Comparison of ENCODE assay signal across 16 mouse cellular contexts in the genomic region with DNA sequence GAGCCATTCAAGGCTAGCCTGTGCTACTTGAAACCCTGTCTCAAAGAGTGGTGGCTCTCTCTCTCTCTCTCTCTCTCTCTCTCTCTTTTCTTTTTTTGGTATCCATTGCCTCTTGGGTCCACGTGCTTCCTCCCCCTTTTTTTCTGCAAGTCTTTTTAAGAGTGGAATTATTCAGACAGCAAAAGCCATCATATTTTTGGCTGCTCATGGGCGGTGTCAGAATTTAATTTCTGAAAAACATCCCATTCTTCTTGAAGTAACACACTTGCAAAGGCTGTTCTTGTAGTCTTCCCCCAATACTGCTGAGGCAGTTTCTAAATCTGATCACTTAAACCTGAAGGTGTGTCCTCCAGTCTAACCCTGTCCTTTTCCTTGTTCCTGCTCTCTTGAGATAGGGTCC. TPM values are rescaled to one million over a fixed set of nuclear protein-coding genes. Genes with fewer than 3 reads are reported as not detected.
"Had no signal": no experiment of that assay in that cellular context is flagged by ENCODE, and none has a peak within 500 bp of the region (broad histone marks: within the 10 kb centered on the region; RNA-seq: fewer than 3 reads in every experiment).

No protein-coding gene starts in this region.

- H3K4me2 ChIP-seq: intestine, embryonic 15.5 days; limb, embryonic 15.5 days; liver, embryonic 12.5 days; lung, embryonic 14.5 days; midbrain, embryonic 12.5 days; neural tube, embryonic 13.5 days had no signal

- H3K27ac ChIP-seq: intestine, embryonic 15.5 days; limb, embryonic 15.5 days; liver, embryonic 12.5 days; midbrain, embryonic 12.5 days; neural tube, embryonic 13.5 days had no signal

- H3K4me3 ChIP-seq: intestine, embryonic 15.5 days; limb, embryonic 15.5 days; liver, embryonic 12.5 days; midbrain, embryonic 12.5 days; neural tube, embryonic 13.5 days had no signal

- H3K36me3 ChIP-seq: intestine, embryonic 15.5 days; limb, embryonic 15.5 days; liver, embryonic 12.5 days; midbrain, embryonic 12.5 days; neural tube, embryonic 13.5 days had no signal

- ATAC-seq: intestine, embryonic 15.5 days; liver, embryonic 12.5 days; midbrain, embryonic 16.5 days had no signal

- DNase-seq: kidney, adult 18-20 months; kidney, postnatal 25 days; layer of hippocampus, postnatal 36 days; lung, embryonic 14.5 days; lung, postnatal 10 days; retina, postnatal 1 day; spleen, adult 18-20 months; thymus, adult 2 months; thymus, postnatal 25 days had no signal

- H3K9ac ChIP-seq: intestine, embryonic 15.5 days; limb, embryonic 15.5 days; liver, embryonic 12.5 days; lung, embryonic 14.5 days; midbrain, embryonic 12.5 days; neural tube, embryonic 13.5 days had no signal

- H3K4me1 ChIP-seq: midbrain, embryonic 12.5 days had no signal

- H3K27me3 ChIP-seq: intestine, embryonic 15.5 days; limb, embryonic 15.5 days; midbrain, embryonic 12.5 days; neural tube, embryonic 13.5 days had no signal

- H3K9me3 ChIP-seq: intestine, embryonic 15.5 days; limb, embryonic 15.5 days; liver, embryonic 12.5 days; midbrain, embryonic 12.5 days; neural tube, embryonic 13.5 days had no signal

RNA-seq across cellular contexts. Expression of gene Lhfpl5, which starts 51.5 kb away (rescaled TPM):
- total RNA-seq: megakaryocyte-erythroid progenitor cell, adult 5-6 weeks had no signal
